Mouse (Mus musculus): ENCODE data around the gene Zfp992.
"Not testable (repeated sequence)": the region's sequence is repeated elsewhere in the genome, so short reads cannot be mapped to it uniquely, and the experiment has no call there.

The Zfp992 gene

GRCm38 (mm10) chr4:146474716-146475676 is 26.2 kb downstream of the Zfp992 start:
- peak; percentile 38 for DNase-seq (ENCODE audit: low read depth, low spot score)

- DNase-seq (ENCODE audit: low read depth, low spot score), result not testable (repeated sequence)
These were observed 27.4 kb downstream of the Zfp992 start for GRCm38 (mm10) chr4:146476260-146476659.

- DNase-seq (ENCODE audit: low read depth, low spot score), result peak; percentile 21
These were observed 28.1 kb downstream of the Zfp992 start for GRCm38 (mm10) chr4:146476959-146477358.

- peak; percentile 30 for DNase-seq (ENCODE audit: low read depth, low spot score)
These were observed 31.7 kb downstream of the Zfp992 start for GRCm38 (mm10) chr4:146480376-146481096.

GRCm38 (mm10) chr4:146482546-146482945 is 33.7 kb downstream of the Zfp992 start:
- DNase-seq (ENCODE audit: low read depth, low spot score), result not testable (repeated sequence)

- peak; percentile 69 for DNase-seq (ENCODE audit: low read depth, low spot score)
These were observed 34.9 kb downstream of the Zfp992 start for GRCm38 (mm10) chr4:146483571-146484280.

- DNase-seq (ENCODE audit: low read depth, low spot score), result peak; percentile 6
These were observed 35.9 kb downstream of the Zfp992 start for GRCm38 (mm10) chr4:146484676-146485075.

- DNase-seq (ENCODE audit: low read depth, low spot score), result peak; percentile 25
These were observed 36.5 kb downstream of the Zfp992 start for GRCm38 (mm10) chr4:146485183-146485939.

GRCm38 (mm10) chr4:146486753-146487152 is 37.9 kb downstream of the Zfp992 start:
- peak; percentile 34 for DNase-seq (ENCODE audit: low read depth, low spot score)

- DNase-seq (ENCODE audit: low read depth, low spot score), result not testable (repeated sequence)
These were observed 40.4 kb downstream of the Zfp992 start for GRCm38 (mm10) chr4:146489196-146489595.

GRCm38 (mm10) chr4:146491993-146492392 is 43.2 kb downstream of the Zfp992 start:
- DNase-seq (ENCODE audit: low read depth, low spot score), result not testable (repeated sequence)

- peak; percentile 23 for DNase-seq (ENCODE audit: low read depth, low spot score)
These were observed 43.6 kb downstream of the Zfp992 start for GRCm38 (mm10) chr4:146492439-146492838.

GRCm38 (mm10) chr4:146492851-146493250 is 44.0 kb downstream of the Zfp992 start:
- DNase-seq (ENCODE audit: low read depth, low spot score), result peak; percentile 31

GRCm38 (mm10) chr4:146493319-146493907 is 44.6 kb downstream of the Zfp992 start:
- DNase-seq (ENCODE audit: low read depth, low spot score), result not testable (repeated sequence)

GRCm38 (mm10) chr4:146494980-146495379 is 46.2 kb downstream of the Zfp992 start:
- peak; percentile 31 for DNase-seq (ENCODE audit: low read depth, low spot score)

- DNase-seq (ENCODE audit: low read depth, low spot score), result peak; percentile 31
These were observed 49.0 kb downstream of the Zfp992 start for GRCm38 (mm10) chr4:146497695-146498275.

- not testable (repeated sequence) for DNase-seq (ENCODE audit: low read depth, low spot score)
These were observed 52.9 kb downstream of the Zfp992 start, which contains the start of gene Zfp981 for GRCm38 (mm10) chr4:146501727-146502126. TSS of gene Zfp981 (plus strand) at chr4:146502027.

- DNase-seq (ENCODE audit: low read depth, low spot score), result not testable (repeated sequence)
These were observed 60.2 kb downstream of the Zfp992 start for GRCm38 (mm10) chr4:146509029-146509428.

- DNase-seq (ENCODE audit: low read depth, low spot score), result peak; percentile 70
These were observed 63.0 kb downstream of the Zfp992 start for GRCm38 (mm10) chr4:146511871-146512270.

GRCm38 (mm10) chr4:146516474-146516873 is 67.7 kb downstream of the Zfp992 start:
- no peak for DNase-seq (ENCODE audit: low read depth, low spot score)
